Mouse (Mus musculus): ENCODE data around the gene Smarca2.

The Smarca2 gene

GRCm38 (mm10) chr19:26604755-26605300, at the start of gene Smarca2:
Gene Smarca2, plus strand, starts transcription at chr19:26605050.
- peak; percentile 70 to 93 for DNase-seq (ENCODE audit: low spot score in 2 of 2)

GRCm38 (mm10) chr19:26564850-26565249, 40.0 kb upstream of the Smarca2 start:
- DNase-seq (ENCODE audit: low spot score in 2 of 2), result no peak

- no peak for DNase-seq (ENCODE audit: low spot score in 2 of 2)
Observed at GRCm38 (mm10) chr19:26566109-26566508, 38.7 kb upstream of the Smarca2 start.

GRCm38 (mm10) chr19:26568236-26568635, 36.6 kb upstream of the Smarca2 start:
- no peak for DNase-seq (ENCODE audit: low spot score in 2 of 2)

GRCm38 (mm10) chr19:26568941-26569340, 35.9 kb upstream of the Smarca2 start:
- DNase-seq (ENCODE audit: low spot score in 2 of 2), result no peak

GRCm38 (mm10) chr19:26569461-26569860, 35.4 kb upstream of the Smarca2 start:
- DNase-seq (ENCODE audit: low spot score in 2 of 2), result no peak

DNA sequence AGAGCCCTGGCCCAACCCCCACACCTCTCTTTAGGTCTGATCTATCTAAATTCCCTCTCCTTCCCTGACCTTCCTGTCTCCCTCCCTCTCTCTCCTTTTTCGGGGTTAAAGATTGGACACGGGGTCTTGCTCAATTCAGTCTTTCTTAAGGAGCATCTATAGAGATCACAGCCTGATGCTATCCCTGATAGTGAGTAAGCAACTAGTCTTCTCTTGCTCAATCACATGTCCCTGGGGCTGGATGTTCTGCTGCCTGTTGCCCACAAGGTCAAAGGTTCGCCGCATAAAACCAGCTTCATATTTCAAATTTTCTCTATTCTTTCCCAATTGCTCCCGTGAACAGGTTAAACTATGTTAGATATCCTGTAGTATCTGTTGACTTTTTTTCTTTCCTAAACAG, 25.2 kb upstream of the Smarca2 start:
- no peak for DNase-seq (ENCODE audit: low spot score in 2 of 2)

GRCm38 (mm10) chr19:26580061-26580460, 24.8 kb upstream of the Smarca2 start:
- no peak for DNase-seq (ENCODE audit: low spot score in 2 of 2)

DNA sequence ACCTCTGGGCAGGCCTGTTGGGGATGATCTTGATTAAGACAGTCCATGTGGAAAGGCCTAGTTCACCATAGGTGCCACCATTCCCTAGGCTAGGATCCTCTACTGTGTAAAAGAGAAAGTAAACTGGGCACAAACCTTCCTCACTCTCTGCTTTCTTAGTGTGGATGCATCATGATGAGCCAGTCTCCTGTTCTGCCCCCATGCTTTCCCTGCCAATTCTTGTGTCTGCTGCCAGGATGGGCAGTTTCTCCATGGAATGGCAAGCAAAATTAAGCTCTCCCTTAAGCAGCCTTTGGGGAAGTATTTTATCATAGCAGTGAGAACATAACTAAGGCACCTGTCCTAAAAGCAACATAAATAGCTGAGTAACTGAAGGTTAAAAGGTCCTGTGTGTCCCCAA, 10.2 kb upstream of the Smarca2 start:
- DNase-seq (ENCODE audit: low spot score in 2 of 2), result no peak

DNA sequence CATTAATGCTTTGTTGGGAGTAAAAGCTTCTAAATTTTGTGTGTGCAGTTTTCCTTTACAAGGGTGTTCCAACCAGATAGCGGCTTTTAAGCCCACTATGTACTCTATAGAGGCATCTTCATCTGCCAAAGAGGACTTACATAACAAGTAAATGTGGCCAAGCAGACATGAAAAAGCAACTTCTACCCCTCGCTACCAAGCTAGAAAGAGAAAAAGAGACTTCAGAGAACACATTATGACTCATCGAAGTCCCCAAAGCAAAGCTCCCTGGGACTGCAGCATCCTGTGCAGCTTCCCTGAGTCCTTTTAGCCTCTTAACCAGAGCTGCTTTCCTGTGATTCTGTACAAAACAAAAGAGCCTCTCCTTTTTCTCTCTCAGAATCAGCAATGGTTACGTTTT, 3.4 kb upstream of the Smarca2 start:
- no peak for DNase-seq (ENCODE audit: low spot score in 2 of 2)

- DNase-seq (ENCODE audit: low spot score in 2 of 2), result no peak
Observed at GRCm38 (mm10) chr19:26603296-26603860, 1.5 kb upstream of the Smarca2 start.

DNA sequence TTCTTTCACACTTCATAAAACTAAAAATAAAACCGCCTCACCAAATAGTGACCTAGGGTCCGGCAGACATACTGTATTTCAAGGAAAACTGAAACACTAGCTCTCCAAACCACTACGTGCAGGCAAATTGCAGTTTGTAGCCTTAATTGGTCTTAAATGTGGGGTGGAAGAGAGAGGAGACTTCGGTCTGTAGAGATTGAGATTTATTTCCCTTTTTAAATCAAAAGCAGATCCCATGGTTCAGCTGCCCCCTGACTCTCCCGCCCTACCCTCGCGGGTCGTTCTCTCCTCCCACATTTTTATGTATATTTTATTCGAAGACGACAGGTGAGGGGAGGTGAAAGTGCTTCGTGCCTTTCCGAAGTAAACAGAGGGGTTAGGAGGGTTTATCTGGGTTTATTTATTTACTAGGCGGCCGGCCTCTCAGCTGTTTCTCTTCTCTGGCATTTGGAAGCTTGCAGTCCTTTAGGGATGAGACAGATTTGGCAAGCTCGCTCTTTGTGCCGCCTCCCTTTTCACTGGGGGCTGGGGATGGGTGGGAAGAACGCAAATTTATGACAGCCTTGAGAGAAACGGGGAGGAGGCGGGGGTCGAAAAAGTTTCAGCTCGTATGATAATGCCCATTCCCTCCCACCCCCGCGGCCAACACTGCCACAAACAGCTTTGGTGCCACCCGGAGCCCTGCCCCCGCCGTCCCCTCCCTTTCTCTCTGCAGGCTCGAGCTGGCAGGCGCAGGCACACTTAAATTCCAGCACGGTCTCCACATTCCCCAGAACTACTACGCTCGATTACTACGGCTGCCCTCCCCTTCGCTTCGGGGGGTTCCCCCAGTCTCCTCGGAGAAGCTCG, 720 bp upstream of the Smarca2 start:
- no peak for DNase-seq (ENCODE audit: low spot score in 2 of 2)

- DNase-seq (ENCODE audit: low spot score in 2 of 2), result peak; percentile 39 to 54
Observed at GRCm38 (mm10) chr19:26605438-26606320, 829 bp downstream of the Smarca2 start.

DNA sequence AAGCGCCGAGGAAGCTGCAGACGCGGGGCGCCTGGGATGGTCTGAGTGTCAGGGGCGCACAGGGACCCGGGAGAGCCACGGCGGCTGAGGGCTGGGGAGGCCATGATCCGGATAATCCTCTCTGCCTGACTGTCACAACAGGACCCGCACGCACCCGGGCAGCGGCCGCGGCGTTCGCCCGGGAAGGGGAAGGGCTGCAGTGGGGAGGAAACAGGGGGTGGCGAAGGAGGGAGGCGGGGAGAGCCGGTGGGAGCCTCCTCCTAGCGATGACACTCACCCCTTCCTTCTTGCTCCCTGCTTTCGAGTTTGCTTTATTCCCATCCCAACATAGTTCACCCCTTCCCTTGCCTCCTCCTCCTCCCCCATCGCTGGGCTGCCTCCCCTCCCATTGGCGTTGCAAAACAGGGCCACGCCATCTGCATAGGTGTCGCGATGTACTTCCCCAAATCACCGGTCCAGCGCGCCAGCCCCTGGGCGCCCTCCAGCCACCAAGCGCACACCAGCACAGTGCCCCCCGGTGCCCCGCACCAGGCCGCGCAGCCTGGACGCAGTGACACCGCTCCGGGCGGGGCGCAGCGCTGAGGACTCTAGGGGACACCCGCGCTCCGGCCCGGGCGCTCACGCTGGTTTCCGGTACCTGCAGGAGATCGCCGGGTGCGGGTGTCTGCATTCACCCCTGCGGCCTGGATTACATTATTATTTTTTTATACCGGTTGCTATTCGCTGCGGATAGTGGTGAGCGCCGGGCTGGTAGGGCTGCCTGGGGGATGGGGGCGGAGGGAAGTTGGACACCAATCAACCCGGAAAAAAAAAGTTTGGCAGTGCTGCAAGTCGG, 1.7 kb downstream of the Smarca2 start:
- peak; percentile 53 to 72 for DNase-seq (ENCODE audit: low spot score in 2 of 2)

- DNase-seq (ENCODE audit: low spot score in 2 of 2), result peak in 1 of 2 experiments; percentile 77
Observed at GRCm38 (mm10) chr19:26607156-26607536, 2.3 kb downstream of the Smarca2 start.

DNA sequence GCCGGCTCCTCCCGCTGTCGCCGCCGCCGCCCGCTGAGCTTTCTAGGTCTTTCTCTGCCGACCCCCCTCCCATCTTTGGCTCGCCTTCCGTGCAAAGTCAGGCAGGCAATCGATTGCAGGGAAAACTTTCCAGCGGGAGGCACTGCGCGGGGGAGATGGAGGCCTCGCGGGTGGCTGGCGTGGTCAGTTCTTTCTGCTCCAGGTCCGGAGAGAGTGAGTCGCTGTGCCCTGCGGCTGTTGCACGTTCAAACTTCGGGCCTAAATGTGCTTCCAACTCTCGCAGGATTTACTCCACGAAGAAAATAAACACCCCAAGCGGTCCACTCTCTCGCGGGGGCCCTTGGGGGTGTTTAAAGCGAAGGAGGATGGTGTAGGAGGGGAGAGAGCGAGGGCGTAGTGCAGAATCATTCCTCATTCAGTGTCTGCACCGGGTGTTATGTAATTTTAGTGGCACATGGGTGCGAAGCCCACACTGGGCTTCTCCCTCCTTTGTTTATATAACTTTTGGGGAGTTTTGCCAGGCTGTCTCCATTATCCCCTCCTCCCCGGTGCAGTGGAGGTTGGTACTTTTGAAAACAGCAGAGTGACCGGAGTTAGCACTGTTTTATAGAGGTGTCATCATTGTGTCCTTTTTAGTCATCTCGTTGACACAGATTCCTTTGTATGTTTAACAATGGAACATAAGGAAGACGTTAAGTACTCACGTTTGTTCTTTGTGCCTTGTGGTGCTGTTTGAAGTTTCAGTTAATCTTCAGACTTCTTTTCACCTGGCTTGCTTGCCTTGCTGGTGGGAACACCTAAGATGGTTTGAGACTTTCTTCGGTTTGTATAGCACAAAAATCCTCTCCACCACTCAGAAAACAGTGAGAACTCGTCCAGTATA, 2.9 kb downstream of the Smarca2 start:
- DNase-seq (ENCODE audit: low spot score in 2 of 2), result peak in 1 of 2 experiments; percentile 17

GRCm38 (mm10) chr19:26608434-26608812, 3.6 kb downstream of the Smarca2 start:
- DNase-seq (ENCODE audit: low spot score in 2 of 2), result no peak

DNA sequence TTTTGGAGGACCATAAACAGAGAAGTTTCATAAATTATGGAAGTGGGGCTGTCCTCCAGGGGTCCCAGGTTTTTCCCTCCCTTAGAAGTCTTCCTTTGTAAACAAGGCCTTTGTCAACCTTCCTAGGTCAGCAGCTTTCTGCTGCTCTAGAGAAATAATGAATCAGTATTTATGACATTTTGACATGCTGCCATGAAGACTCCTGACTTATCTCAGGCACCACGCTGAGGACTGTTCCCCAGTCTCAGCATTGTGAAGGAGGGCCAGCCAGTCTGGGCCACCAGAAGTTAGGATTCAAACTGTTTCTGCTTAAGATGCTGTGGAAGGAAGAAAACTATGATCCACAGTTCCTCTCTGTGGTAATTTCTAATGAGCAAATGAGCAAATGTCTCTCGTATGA, 4.8 kb downstream of the Smarca2 start:
- no peak for DNase-seq (ENCODE audit: low spot score in 2 of 2)

- peak in 1 of 2 experiments; percentile 18 for DNase-seq (ENCODE audit: low spot score in 2 of 2)
Observed at GRCm38 (mm10) chr19:26612995-26613394, 8.1 kb downstream of the Smarca2 start.

- no peak for DNase-seq (ENCODE audit: low spot score in 2 of 2)
Observed at GRCm38 (mm10) chr19:26613665-26614064, 8.8 kb downstream of the Smarca2 start.

Data from spleen, postnatal 10 days (tissue).